Mouse (Mus musculus) testis, adult 2 months (tissue): ENCODE data around the gene Zfp768. TPM values are rescaled to one million over a fixed set of nuclear protein-coding genes. Genes with fewer than 3 reads are reported as not detected.

Source experiments
- H3K27ac ChIP-seq: fragments of 200-500 bp; 2 replicates; pipeline ENCODE4 v1.5.1; 2012; ENCODE audit warnings: low read depth, low read length; ENCODE audit not compliant: control insufficient read depth, insufficient read depth
- H3K27me3 ChIP-seq: fragments of 200-500 bp; 2 replicates; pipeline ENCODE4 v1.6.1; 2012; ENCODE audit warnings: mild to moderate bottlenecking, low read length, moderate library complexity; ENCODE audit not compliant: control insufficient read depth, insufficient read depth
- H3K36me3 ChIP-seq: fragments of 200-500 bp; 2 replicates; pipeline ENCODE4 v1.6.1; 2012; ENCODE audit warnings: mild to moderate bottlenecking, low read length; ENCODE audit not compliant: control insufficient read depth, insufficient read depth
- H3K4me1 ChIP-seq: fragments of 200-500 bp; 2 replicates; pipeline ENCODE4 v1.6.1; 2012; ENCODE audit warnings: low read length; ENCODE audit not compliant: control insufficient read depth, insufficient read depth
- H3K4me3 ChIP-seq: fragments of 200-500 bp; 2 replicates; pipeline ENCODE4 v1.5.1; 2012; ENCODE audit warnings: low read depth, mild to moderate bottlenecking, low read length, moderate library complexity, mixed read lengths; ENCODE audit not compliant: control insufficient read depth
- CTCF ChIP-seq: fragments of 200-500 bp; IDR thresholded peaks from 2 replicates; pipeline ENCODE4 v1.5.1; 2012; ENCODE audit warnings: low read depth, mild to moderate bottlenecking, inconsistent platforms, low read length, moderate library complexity; ENCODE audit not compliant: control insufficient read depth, insufficient read depth, insufficient replicate concordance
- POLR2A ChIP-seq: fragments of 200-500 bp; IDR thresholded peaks from 2 replicates; pipeline ENCODE4 v1.6.1; 2012; ENCODE audit warnings: low read depth, mild to moderate bottlenecking, inconsistent platforms, low read length, moderate library complexity; ENCODE audit not compliant: control insufficient read depth
- polyA plus RNA-seq: library from polyadenylated mRNA; depleted of rRNA; stranded (reverse); fragments of >200 nt; gene quantifications from 2 replicates; pipeline ENCODE4 v1.2.3, GENCODE M21; 2012

Gene Zfp768
- polyA plus RNA-seq, 1 experiment: 42.7 TPM

DNA sequence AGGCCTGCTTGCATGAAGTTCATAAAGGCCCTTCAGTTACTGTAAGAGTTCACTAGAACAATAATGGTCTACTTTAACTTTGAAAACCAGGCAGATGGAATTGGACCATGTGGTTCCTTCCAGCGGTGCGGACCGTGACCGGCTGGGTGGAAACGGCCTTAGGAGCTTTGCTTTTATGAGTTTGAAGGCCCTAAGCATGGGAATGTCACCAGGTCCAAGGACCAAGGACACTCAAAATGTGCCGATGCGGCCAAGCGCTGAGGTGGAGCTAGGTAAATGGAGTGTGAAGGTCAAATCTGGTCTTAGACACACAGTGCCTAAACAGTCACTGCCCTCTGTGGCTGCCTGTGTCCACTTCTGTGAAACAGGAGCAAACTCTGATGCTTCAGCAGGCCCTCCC, 4.0 kb downstream of the Zfp768 start:
- Histone ChIP-seq H3K27ac (no peak overlapping the region), H3K36me3 (no peaks in the 10 kb centered on the region; the same call in 1 of the 2 replicates), H3K4me3 (no peak overlapping the region), H3K4me1 (peaks cover 17% of the 10 kb centered on the region), H3K27me3 (no peaks in the 10 kb centered on the region)
- TF ChIP-seq POLR2A (no peak), CTCF (no peak)

DNA sequence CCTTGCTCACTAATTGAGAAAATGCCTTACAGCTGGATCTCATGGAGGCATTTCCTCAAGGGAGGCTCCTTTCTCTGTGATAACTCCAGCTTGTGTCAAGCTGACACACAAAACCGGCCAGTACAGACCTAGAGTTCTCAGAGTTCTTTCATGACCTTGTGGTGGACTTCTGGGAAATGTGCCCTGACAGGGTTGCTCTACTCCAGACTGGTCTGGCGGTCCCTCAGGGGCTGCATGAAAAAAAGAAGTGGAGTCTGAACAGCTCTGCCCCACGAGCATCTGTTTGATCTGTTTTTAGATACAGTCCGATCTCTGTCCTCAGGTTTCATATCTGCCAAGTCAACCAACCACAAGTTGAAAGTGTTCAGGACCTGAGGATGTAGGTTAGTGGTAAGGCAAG, 7.8 kb downstream of the Zfp768 start:
- Histone ChIP-seq H3K4me3 (no peak overlapping the region), H3K27ac (no peak overlapping the region), H3K4me1 (peaks cover 2% of the 10 kb centered on the region; the same call in 1 of the 2 replicates), H3K27me3 (no peaks in the 10 kb centered on the region), H3K36me3 (no peaks in the 10 kb centered on the region)
- TF ChIP-seq POLR2A (no peak), CTCF (no peak)

DNA sequence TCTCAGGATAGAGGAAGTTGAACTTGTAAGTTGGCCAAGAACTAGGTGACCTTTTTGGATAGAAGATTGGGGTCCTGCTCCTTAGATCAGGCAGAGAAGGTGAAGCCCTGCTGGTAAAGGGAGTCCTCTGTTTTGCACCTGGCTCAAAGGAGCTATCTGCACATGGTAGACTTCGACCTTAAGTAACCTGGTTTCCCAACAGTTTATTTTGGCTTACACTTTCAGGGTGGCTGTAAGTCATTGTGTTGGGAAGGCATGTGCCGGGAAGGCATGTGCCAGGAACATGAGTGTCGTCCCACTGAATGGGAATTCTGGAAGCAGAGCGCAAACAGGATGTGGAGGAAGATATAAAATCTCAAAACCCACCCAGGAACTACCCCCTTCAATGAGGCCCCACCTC, 9.8 kb downstream of the Zfp768 start:
- Histone ChIP-seq H3K4me3 (no peak overlapping the region), H3K27ac (no peak overlapping the region), H3K27me3 (no peaks in the 10 kb centered on the region), H3K4me1 (no peaks in the 10 kb centered on the region), H3K36me3 (no peaks in the 10 kb centered on the region)
- TF ChIP-seq POLR2A (no peak), CTCF (no peak)

DNA sequence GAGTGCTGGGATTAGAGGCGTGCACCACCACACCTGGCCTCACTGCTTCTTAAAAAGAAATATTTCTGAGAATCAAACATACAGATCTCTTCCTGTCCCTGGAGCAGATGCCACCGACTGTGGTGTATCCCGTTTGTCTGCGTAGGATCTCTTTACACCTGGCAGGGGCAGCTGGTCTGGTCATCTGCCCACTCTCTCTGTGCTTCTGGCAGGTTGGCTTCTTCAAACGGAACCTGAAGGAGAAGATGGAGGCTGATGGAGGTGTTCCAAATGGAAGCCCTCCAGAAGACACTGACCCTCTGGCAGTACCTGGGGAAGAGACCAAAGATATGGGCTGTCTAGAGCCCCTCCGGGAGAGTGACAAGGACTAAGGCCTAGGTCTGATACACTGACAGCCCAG, 12.1 kb downstream of the Zfp768 start:
- no peak overlapping the region for H3K27ac ChIP-seq
- H3K4me3 ChIP-seq: no peak overlapping the region
- no peaks in the 10 kb centered on the region for H3K27me3 ChIP-seq
- no peaks in the 10 kb centered on the region for H3K4me1 ChIP-seq
- TF ChIP-seq CTCF (no peak), POLR2A (no peak)
- H3K36me3 ChIP-seq: no peaks in the 10 kb centered on the region

DNA sequence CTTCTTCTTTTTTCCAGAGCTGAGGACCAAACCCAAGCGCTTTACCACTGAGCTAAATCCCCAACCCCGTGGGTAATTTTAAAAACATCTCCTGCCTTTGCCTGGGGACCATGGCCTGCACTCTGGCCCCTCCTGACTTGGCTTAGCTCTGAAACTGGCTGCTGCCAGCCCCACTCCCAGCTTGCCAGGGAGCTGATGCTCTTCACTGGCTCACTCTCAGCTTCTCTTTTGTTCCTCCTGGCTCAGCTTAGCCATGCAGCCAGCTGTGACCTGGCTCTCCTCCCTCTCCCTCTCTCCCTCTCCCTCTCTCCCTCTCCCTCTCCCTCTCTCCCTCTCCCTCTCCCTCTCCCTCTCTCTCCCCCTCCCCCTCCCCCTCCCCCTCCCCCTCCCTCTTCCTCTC, 18.7 kb downstream of the Zfp768 start:
- H3K4me1 ChIP-seq: no peaks in the 10 kb centered on the region

DNA sequence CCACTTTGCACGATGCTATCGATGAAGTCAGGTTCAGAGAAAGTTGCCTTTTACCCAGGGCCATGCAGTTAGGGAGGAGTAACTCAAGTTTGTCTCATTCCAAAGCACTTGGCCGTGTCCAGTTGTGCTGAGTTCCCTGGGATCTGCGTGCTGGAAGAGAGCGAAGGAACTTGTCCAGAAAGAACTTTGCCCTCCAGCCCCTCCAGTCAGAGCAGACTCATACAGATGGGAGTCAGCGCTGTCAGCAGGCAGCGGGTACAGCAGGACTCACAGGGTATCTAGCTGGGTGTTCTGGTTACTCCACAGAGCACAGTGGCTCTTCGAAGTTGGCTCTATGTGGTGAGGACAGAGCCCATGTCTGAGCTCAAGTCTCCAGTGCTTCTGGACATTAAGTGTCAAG, 19.8 kb downstream of the Zfp768 start:
- Histone ChIP-seq H3K27ac (no peak overlapping the region), H3K36me3 (no peaks in the 10 kb centered on the region), H3K27me3 (no peaks in the 10 kb centered on the region), H3K4me3 (no peak overlapping the region), H3K4me1 (no peaks in the 10 kb centered on the region)
- TF ChIP-seq POLR2A: no peak
- TF ChIP-seq CTCF: no peak

More for the DNA sequence above, 18.7 kb downstream of the Zfp768 start:
- Histone ChIP-seq H3K36me3 (no peaks in the 10 kb centered on the region), H3K4me3 (no peak overlapping the region), H3K27me3 (no peaks in the 10 kb centered on the region), H3K27ac (no peak overlapping the region)
- no peak for TF ChIP-seq CTCF
- TF ChIP-seq POLR2A: no peak

DNA sequence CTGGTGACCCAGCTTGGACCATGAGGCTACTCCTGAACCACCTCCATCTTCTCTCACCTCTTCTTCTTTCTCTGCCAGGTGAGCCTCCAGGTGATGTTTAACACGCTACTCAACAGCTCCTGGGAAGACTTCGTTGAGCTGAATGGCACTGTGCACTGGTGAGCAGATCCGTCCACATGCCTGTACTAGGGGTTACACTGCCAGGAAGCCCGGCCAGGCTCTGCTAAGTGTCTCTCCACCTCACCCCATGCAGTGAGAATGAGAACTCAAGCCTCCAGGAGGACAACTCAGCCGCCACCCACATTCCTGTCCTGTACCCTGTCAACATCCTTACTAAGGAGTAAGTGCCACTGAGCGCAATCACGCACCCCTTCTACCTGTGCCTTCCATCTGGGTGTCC, 20.4 kb downstream of the Zfp768 start:
- no peaks in the 10 kb centered on the region for H3K27me3 ChIP-seq
- H3K27ac ChIP-seq: no peak overlapping the region
- no peaks in the 10 kb centered on the region for H3K36me3 ChIP-seq
- H3K4me1 ChIP-seq: no peaks in the 10 kb centered on the region
- H3K4me3 ChIP-seq: no peak overlapping the region
- no peak for TF ChIP-seq CTCF
- no peak for TF ChIP-seq POLR2A

DNA sequence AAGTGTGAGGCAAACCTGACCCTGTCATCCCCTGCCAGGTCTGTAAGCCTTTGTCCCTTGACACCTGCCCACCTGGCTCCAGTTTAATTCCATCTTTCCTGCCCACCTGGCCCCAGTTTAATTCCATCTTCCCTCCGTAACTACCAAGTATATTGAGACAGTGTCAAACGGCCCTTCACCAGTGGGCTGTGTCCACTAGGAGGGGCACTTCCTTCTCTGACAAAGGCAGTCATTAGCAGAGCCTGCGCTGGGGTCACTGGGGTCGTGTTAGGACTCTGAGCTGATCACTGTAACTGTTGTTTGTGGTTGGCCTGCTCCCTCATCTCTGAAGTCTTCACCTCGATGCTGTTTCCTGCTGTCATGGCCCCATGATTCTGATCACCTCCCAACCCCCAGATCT, 23.3 kb downstream of the Zfp768 start:
- Histone ChIP-seq H3K27ac (no peak overlapping the region), H3K4me1 (no peaks in the 10 kb centered on the region), H3K27me3 (no peaks in the 10 kb centered on the region), H3K36me3 (no peaks in the 10 kb centered on the region), H3K4me3 (no peak overlapping the region)
- no peak for TF ChIP-seq CTCF
- no peak for TF ChIP-seq POLR2A
